Mouse (Mus musculus) E14TG2a.4 (cell line): ENCODE data around the gene Timm13.

ENCODE experiments used
- CTCF ChIP-seq: conservative IDR thresholded peaks from 2 replicates; pipeline ENCODE4 v1.5.1; 2014; ENCODE audit warnings: low read length
- NANOG ChIP-seq: IDR thresholded peaks from 2 replicates; pipeline ENCODE4 v1.6.1; 2014; ENCODE audit warnings: borderline replicate concordance, low read length, mixed read lengths
- POU5F1 ChIP-seq: IDR thresholded peaks from 2 replicates; pipeline ENCODE4 v1.6.1; 2014; ENCODE audit warnings: low read length, borderline replicate concordance

- TF ChIP-seq CTCF (no peak), POU5F1 (no peak), NANOG (no peak)
These were observed 10.6 kb upstream of the Timm13 start for GRCm38 (mm10) chr10:80911354-80911753.
